Mouse (Mus musculus) c-Kit-positive CD71-negative TER-119-negative erythroid progenitor cells, embryonic 14.5 days (primary cell): ENCODE results near the gene Nmral1.
A peak's percentile ranks its signal among the peaks of the same experiment; 100 is the strongest.
"Not testable (repeated sequence)": the region's sequence is repeated elsewhere in the genome, so short reads cannot be mapped to it uniquely, and the experiment has no call there.

Experiments
- DNase-seq: peaks from one replicate; pipeline ENCODE4 v3.0.0-alpha.2; 2013; ENCODE audit warnings: low read depth

Nmral1 gene

DNA sequence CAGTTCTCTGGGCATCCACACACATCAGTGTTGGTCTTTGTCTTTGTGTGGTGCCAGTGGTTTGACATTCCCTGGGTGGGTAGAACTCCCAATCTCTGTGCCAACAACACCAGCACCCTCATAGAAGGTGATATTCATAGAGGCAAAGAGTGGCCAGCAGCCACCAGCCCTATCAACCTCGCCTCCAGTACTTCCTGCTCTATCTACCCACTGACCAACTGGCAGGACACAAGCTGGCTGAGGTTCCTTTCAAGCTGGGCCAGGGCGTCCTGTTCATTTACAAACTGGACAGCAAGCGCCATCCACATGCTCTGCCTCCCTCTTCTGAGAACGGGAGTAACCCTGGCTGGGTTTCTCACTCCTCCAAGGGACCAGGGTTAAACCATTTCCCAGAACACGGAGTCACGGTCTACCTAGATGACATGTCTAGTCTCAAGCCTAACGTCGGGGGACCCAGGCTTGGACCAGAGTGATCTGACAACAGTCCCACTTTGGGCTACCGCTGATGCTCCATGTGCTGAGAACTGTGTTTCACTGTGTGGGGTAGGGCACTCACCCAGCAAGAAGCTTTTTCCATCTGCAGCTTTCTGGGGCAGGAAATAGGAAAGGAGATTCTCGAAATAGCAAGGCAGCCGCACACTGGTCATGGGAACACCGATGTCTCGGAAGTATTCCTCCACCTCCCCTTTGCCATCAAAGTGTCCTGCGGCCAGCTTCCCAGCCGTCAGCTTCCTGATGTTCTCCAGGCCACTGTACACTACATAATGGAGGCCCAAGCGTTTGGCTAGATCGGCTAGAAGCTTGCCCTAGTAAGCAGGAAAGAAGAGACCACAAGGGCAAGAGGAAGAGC lies 5.1 kb downstream of the Nmral1 start:
- DNase-seq, result no peak

DNA sequence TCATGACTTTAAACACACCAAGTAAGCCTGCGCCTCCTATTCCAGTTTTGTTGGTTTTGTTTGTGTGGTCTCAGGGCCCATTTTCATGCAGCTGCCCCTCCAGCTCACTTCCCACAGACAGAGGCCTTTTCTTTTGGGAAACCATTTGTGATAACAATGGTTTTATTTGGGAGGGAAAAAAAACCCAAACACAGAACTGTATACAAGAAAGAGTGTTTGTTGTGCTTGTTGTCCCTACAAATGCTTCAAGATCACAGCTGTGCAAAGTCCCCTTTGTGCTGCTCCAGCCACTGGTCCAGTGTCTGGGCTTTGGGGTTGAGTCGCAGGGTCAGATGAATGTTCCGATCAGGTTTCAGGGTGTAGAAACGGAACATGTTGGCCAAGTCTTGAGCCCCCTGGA lies 8.0 kb downstream of the Nmral1 start:
- DNase-seq, result no peak

GRCm38 (mm10) chr16:4705541-4705940 lies 13.6 kb downstream of the Nmral1 start:
- DNase-seq, result no peak

DNA sequence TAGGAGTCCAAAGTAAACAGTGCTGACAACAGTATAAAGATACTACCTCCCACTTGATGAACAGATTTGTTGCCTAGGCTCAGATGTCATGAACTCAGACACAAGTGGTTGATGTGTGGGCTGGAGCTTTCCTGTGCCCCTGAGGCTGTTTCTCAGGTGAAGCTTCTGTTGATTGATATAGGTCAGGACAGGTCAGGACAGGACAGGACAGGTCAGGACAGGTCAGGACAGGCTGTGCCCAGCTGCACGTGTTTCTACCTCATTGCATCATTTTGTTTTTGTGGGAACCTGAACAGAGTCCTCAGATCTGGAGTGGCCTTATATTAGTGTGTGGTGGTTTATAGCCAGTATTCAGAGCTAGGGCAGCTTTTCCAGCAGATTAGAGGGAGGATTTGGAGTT lies 16.5 kb downstream of the Nmral1 start:
- DNase-seq, result no peak

- no peak for DNase-seq
Measured at GRCm38 (mm10) chr16:4701211-4701610, 17.9 kb downstream of the Nmral1 start.

DNA sequence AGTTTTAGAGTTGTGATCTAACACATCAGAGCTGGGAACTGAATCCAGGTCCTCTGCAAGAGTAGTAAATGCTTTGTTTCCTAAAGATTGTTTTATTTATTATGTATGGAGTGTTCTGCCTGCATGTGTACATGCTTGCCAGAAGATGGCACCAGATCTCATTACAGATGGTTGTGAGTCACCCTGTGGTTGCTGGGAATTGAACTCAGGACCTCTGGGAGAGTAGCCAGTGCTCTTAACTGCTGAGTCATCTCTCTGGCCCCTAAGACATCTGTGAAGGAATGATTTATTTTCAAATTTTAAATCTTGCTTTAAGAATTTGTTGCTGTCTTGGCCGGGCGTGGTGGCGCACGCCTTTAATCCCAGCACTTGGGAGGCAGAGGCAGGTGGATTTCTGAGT lies 29.8 kb downstream of the Nmral1 start:
- DNase-seq, result not testable (repeated sequence)

DNA sequence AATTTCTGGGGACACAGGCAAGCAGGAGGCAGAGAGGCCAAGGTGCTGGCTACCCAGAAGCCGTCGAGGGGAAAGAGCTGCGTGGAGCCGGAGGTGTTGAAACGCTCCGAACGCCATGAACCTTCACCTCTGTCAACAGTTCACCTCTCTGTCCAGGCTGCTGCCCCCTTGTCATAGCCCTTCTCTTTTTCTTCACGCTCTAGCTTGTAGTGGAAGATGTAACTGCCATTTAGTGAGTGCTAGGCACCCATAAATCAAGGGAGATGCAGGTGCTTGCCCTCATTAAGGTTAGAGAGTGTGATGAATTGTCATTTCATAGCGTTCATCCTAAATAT lies 34.7 kb downstream of the Nmral1 start:
- no peak for DNase-seq

DNA sequence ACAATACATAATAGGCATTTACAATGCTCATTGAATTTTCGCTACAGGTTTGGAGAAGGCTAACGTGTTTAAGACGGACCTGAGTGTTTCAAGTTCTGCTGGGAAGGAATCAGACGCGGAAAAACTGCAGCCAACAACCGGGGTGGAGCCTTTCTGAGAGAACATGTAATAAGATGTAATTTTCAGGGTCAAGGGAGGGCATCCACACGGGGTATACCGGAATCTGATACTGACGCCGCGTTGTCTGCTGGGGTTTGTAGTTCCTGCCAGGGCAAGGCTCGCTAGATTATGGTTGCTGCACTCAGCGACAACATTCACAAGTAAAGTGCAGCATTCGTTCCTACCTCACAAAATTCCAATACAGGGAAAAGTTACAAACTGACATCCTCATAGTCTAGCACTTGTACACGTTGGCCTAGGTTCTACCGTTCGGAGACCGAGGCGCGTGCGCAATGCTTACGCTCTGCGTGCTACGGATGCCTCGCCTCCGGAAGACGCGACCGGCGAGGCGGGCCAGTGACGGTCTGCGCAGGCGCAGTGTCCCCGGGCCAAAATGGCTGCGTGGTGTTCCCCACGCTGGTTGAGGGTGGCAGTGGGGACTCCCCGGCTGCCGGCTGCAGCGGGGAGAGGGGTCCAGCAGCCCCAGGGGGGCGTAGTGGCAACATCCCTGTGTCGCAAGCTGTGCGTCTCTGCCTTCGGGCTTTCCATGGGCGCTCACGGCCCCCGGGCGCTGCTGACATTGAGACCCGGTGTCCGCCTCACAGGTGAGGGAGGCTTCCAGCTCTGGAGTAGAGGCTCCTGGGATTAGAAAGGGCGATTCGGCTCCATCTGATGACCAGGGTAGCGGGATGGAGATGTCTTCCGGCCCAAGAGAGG lies 35.3 kb downstream of the Nmral1 start:
- DNase-seq, result peak; percentile 90

- DNase-seq, result peak; percentile 50
Measured at GRCm38 (mm10) chr16:4683193-4683580, 36.0 kb downstream of the Nmral1 start.

- DNase-seq, result no peak
Measured at GRCm38 (mm10) chr16:4682628-4683179, 36.5 kb downstream of the Nmral1 start.

- DNase-seq, result not testable (repeated sequence)
Measured at GRCm38 (mm10) chr16:4680922-4681455, 38.2 kb downstream of the Nmral1 start.

DNA sequence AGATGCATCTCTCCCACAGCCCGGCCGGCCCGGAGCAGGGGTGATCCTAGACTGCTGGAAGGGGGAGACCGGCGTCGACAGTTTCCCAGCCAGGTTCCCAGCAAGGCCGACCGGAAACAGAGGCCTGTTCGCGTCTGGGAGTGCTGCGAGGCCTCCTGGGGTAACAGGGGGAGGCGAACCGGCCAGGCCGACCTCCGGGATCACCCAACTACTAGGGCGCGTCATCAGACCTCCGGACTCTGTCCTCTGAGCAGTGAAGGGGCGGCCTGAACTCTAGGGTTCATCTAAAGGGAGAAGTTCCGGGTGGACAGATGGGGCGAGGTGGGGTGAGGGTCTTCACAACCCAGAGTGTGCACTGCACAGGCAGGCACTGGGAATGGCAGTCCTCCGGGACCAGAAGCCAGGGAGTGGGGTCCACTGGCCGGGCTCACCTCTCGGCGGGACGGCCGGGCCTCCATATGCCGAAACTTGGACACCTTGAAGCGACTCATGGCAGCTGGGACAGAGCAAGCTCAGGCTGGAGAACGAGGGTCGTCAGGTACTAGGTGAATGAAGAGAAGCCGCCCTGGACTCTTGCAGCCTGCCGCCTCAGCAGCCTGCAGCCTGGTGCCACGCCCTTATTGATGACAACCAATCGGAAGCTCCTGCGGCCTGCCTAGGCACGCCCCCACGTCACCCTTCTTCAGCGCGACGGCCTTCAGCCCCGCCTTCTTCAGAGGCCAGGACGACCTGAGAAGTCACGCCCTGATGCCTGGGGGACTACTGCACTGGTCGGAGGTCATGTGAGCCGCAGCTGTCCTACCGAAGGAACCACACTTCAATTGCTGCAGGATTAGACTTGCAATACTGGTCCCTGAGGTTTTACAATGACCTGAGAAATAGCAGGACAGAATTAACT lies 39.8 kb downstream of the Nmral1 start, which contains the start of gene Coro7:
Gene Coro7, minus strand, starts transcription at position 657 of the 898 bp plus-strand sequence.
- DNase-seq, result peak; percentile 89

DNA sequence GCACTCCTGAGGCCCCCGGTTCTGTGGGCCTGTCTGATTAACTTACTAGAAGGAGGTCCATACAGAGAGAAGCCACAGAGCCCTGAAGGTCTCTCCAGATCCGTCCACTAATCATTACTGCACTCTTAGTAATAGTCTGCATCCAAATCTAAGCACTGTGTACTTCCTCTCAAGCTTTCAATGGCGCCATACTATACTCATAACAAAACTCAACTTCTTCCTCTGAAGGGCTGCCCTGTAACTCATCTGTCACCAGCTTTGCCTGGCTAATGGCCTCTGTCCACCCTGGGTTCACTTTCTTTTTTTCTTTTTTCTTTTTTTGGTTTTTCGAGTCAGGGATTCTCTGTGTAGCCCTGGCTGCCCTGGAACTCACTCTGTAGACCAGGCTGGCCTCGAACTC lies 41.1 kb downstream of the Nmral1 start:
- no peak for DNase-seq

DNA sequence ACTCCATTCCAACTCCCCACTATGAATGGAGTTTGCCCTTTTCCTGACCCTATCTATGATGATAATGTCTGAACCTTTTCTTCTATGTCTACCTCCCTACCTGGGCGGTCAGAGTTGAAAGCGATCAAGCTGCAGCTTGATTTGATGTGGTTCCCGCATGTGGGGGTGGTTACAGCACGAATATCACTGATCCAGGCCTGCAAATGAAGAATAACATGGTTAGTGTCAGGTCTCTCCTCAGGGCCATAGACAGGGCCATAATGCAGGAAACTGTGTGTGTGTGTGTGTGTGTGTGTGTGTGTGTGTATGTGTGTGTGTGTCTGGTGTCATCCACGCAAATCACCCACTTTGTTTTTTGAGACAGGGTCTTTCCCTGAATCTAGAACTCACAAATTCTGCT lies 42.3 kb downstream of the Nmral1 start:
- DNase-seq, result no peak

- peak; percentile 40 for DNase-seq
Measured at GRCm38 (mm10) chr16:4674091-4674490, 45.1 kb downstream of the Nmral1 start.

GRCm38 (mm10) chr16:4670317-4670716 lies 48.8 kb downstream of the Nmral1 start:
- no peak for DNase-seq

GRCm38 (mm10) chr16:4667190-4667808 lies 51.9 kb downstream of the Nmral1 start:
- DNase-seq, result peak; percentile 80

DNA sequence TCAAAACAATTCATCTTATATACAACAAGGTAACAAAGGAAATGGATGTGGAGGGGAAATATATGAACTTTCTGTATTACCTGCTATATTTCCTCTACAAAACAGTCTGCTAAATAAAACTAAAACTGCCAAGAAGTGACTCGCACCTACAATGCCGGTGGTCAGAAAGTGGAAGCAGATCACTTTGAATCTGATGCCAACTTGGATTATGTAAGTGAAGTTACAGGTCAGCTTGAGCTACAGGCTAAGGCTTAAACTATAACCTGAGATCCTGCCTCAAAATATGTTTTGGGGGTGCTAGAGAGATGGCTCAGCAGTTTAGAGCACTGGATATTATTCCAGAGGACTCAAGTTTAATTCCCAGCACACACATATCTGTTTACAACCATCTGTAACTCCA lies 53.4 kb downstream of the Nmral1 start:
- DNase-seq, result no peak

DNA sequence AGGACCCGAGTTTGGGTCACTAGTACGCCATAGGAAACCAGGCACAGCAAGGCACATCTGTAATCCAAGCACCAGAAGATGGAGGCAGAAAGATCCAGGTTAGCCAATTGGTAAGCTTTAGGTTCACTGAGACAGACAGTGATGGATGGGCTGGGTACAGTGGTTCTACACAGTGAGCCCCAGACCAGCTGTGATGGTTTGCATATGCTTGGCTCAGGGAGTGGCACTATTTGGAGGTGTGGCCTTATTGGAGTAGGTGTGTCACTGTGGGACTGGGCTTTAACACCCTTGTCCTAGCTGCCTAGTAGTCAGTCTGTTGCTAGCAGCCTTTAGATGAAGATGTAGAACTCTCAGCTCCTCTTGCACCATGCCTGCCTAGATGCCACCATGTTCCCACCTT lies 55.4 kb downstream of the Nmral1 start:
- no peak for DNase-seq

- DNase-seq, result no peak
Measured at GRCm38 (mm10) chr16:4661605-4662004, 57.6 kb downstream of the Nmral1 start.
